Mouse (Mus musculus): ENCODE measurements around the gene Cd300lg.
A peak's percentile ranks its signal among the peaks of the same experiment; 100 is the strongest.

The Cd300lg gene

GRCm38 (mm10) chr11:102025991-102026660 is 15.2 kb upstream of the Cd300lg start:
- DNase-seq (ENCODE audit: low spot score): no peak

GRCm38 (mm10) chr11:102026694-102027360 is 14.5 kb upstream of the Cd300lg start:
- peak; percentile 58 for DNase-seq (ENCODE audit: low spot score)

- DNase-seq (ENCODE audit: low spot score): no peak
Observed at GRCm38 (mm10) chr11:102027361-102028017, 13.8 kb upstream of the Cd300lg start.

- DNase-seq (ENCODE audit: low spot score): no peak
Observed at GRCm38 (mm10) chr11:102028087-102028816, 13.1 kb upstream of the Cd300lg start, which contains the start of gene Mpp3. Mpp3 (minus strand) TSS chr11:102028461.

GRCm38 (mm10) chr11:102029304-102029703 is 12.0 kb upstream of the Cd300lg start:
- no peak for DNase-seq (ENCODE audit: low spot score)

- DNase-seq (ENCODE audit: low spot score): no peak
Observed at GRCm38 (mm10) chr11:102029966-102030365, 11.3 kb upstream of the Cd300lg start.

GRCm38 (mm10) chr11:102031149-102031548 is 10.2 kb upstream of the Cd300lg start:
- DNase-seq (ENCODE audit: low spot score): no peak

- no peak for DNase-seq (ENCODE audit: low spot score)
Observed at GRCm38 (mm10) chr11:102033055-102033591, 8.2 kb upstream of the Cd300lg start.

- no peak for DNase-seq (ENCODE audit: low spot score)
Observed at GRCm38 (mm10) chr11:102034887-102035286, 6.4 kb upstream of the Cd300lg start.

GRCm38 (mm10) chr11:102035456-102035960 is 5.8 kb upstream of the Cd300lg start:
- no peak for DNase-seq (ENCODE audit: low spot score)

GRCm38 (mm10) chr11:102036336-102036735 is 5.0 kb upstream of the Cd300lg start:
- no peak for DNase-seq (ENCODE audit: low spot score)

GRCm38 (mm10) chr11:102037789-102038188 is 3.5 kb upstream of the Cd300lg start:
- no peak for DNase-seq (ENCODE audit: low spot score)

- DNase-seq (ENCODE audit: low spot score): peak; percentile 50
Observed at GRCm38 (mm10) chr11:102039487-102040137, 1.7 kb upstream of the Cd300lg start.

GRCm38 (mm10) chr11:102040138-102040524 is 1.2 kb upstream of the Cd300lg start:
- DNase-seq (ENCODE audit: low spot score): peak; percentile 93

- no peak for DNase-seq (ENCODE audit: low spot score)
Observed at GRCm38 (mm10) chr11:102040646-102041045, 663 bp upstream of the Cd300lg start.

GRCm38 (mm10) chr11:102042971-102043370 is 1.7 kb downstream of the Cd300lg start:
- no peak for DNase-seq (ENCODE audit: low spot score)

- no peak for DNase-seq (ENCODE audit: low spot score)
Observed at GRCm38 (mm10) chr11:102043381-102043780, 2.1 kb downstream of the Cd300lg start.

- no peak for DNase-seq (ENCODE audit: low spot score)
Observed at GRCm38 (mm10) chr11:102044691-102045212, 3.4 kb downstream of the Cd300lg start.

GRCm38 (mm10) chr11:102046607-102047006 is 5.3 kb downstream of the Cd300lg start:
- DNase-seq (ENCODE audit: low spot score): no peak

GRCm38 (mm10) chr11:102049875-102050482 is 8.7 kb downstream of the Cd300lg start:
- DNase-seq (ENCODE audit: low spot score): peak; percentile 20

GRCm38 (mm10) chr11:102051541-102051940 is 10.2 kb downstream of the Cd300lg start:
- peak; percentile 77 for DNase-seq (ENCODE audit: low spot score)

Measured in lung, postnatal 25 days (tissue).